Mouse (Mus musculus) lung, adult 18-20 months (tissue): Measurements from ENCODE around the gene Sertad2.

Experiments
- DNase-seq, 2 experiments: peaks; one replicate each; pipeline ENCODE4 v3.0.0; 2022; ENCODE audit warnings: mixed read lengths in 2 of 2

Gene Sertad2

GRCm38 (mm10) chr11:20549481-20549880 lies 6.4 kb downstream of the Sertad2 start:
- DNase-seq = no peak

GRCm38 (mm10) chr11:20550196-20550595 lies 7.1 kb downstream of the Sertad2 start:
- DNase-seq = no peak

GRCm38 (mm10) chr11:20552059-20552458 lies 9.0 kb downstream of the Sertad2 start:
- DNase-seq = no peak

- DNase-seq = no peak
Observed at GRCm38 (mm10) chr11:20552758-20553673, 10.0 kb downstream of the Sertad2 start.

GRCm38 (mm10) chr11:20555651-20556050 lies 12.6 kb downstream of the Sertad2 start:
- DNase-seq = no peak

- no peak for DNase-seq
Observed at GRCm38 (mm10) chr11:20556163-20556911, 13.3 kb downstream of the Sertad2 start.

GRCm38 (mm10) chr11:20559236-20559950 lies 16.3 kb downstream of the Sertad2 start:
- no peak for DNase-seq

GRCm38 (mm10) chr11:20559951-20560642 lies 17.0 kb downstream of the Sertad2 start:
- DNase-seq = no peak

- peak; percentile 31 to 45 for DNase-seq
Observed at GRCm38 (mm10) chr11:20561323-20562002, 18.4 kb downstream of the Sertad2 start.

GRCm38 (mm10) chr11:20565057-20565456 lies 22.0 kb downstream of the Sertad2 start:
- DNase-seq = no peak

GRCm38 (mm10) chr11:20571702-20572413 lies 28.8 kb downstream of the Sertad2 start:
- no peak for DNase-seq

GRCm38 (mm10) chr11:20576046-20576635 lies 33.1 kb downstream of the Sertad2 start:
- no peak for DNase-seq

GRCm38 (mm10) chr11:20582758-20583157 lies 39.7 kb downstream of the Sertad2 start:
- DNase-seq = no peak

GRCm38 (mm10) chr11:20585297-20585696 lies 42.2 kb downstream of the Sertad2 start:
- no peak for DNase-seq

GRCm38 (mm10) chr11:20586180-20586579 lies 43.1 kb downstream of the Sertad2 start:
- DNase-seq = no peak

GRCm38 (mm10) chr11:20589393-20589792 lies 46.3 kb downstream of the Sertad2 start:
- DNase-seq = no peak

- DNase-seq = peak in 1 of 2 experiments; percentile 19
Observed at GRCm38 (mm10) chr11:20592010-20592409, 49.0 kb downstream of the Sertad2 start.

GRCm38 (mm10) chr11:20594229-20595201 lies 51.5 kb downstream of the Sertad2 start:
- DNase-seq = no peak

- no peak for DNase-seq
Observed at GRCm38 (mm10) chr11:20603066-20603812, 60.2 kb downstream of the Sertad2 start.
